Mouse (Mus musculus): ENCODE measurements at regions not wholly inside any gene's neighbourhood (a gene's known extent, or its start where the extent isn't known, plus 50 kb on each side); places are given as distances from the start of the nearest gene placed in this dataset.

GRCm38 (mm10) chr5:73729646-73730045, 78.5 kb downstream of the Spata18 start:
- DNase-seq, result no peak
- intact Hi-C loops (cut with DNase I), result no loop called here

- intact Hi-C loops (cut with DNase I), result no loop called here
- no peak for DNase-seq
These were observed 80.2 kb downstream of the Spata18 start for GRCm38 (mm10) chr5:73731423-73731822.

GRCm38 (mm10) chr5:73731991-73732565, 80.9 kb downstream of the Spata18 start:
- no peak for DNase-seq
- intact Hi-C loops (cut with DNase I), result no loop called here

- DNase-seq, result no peak
- intact Hi-C loops (cut with DNase I), result no loop called here
These were observed 89.6 kb downstream of the Spata18 start for GRCm38 (mm10) chr5:73740766-73741165.

- intact Hi-C loops (cut with DNase I), result no loop called here
- DNase-seq, result no peak
These were observed 90.3 kb downstream of the Spata18 start for GRCm38 (mm10) chr5:73741441-73741840.

GRCm38 (mm10) chr5:73743953-73744352, 92.8 kb downstream of the Spata18 start:
- no peak for DNase-seq
- intact Hi-C loops (cut with DNase I), result no loop called here

- intact Hi-C loops (cut with DNase I), result no loop called here
- no peak for DNase-seq
These were observed 98.6 kb downstream of the Spata18 start for GRCm38 (mm10) chr5:73749791-73750190.

- DNase-seq, result no peak
- intact Hi-C loops (cut with DNase I), result no loop called here
These were observed 101.1 kb downstream of the Spata18 start for GRCm38 (mm10) chr5:73752225-73752644.

- intact Hi-C loops (cut with DNase I), result no loop called here
These were observed 102.6 kb downstream of the Spata18 start for GRCm38 (mm10) chr5:73753827-73754226.

GRCm38 (mm10) chr5:73758534-73758933, 107.4 kb downstream of the Spata18 start:
- no peak for DNase-seq
- intact Hi-C loops (cut with DNase I), result no loop called here

More at GRCm38 (mm10) chr5:73753827-73754226, 102.6 kb downstream of the Spata18 start:
- DNase-seq, result no peak

- intact Hi-C loops (cut with DNase I), result loop anchor here (5.0 to 10.0 kb wide), 3 partner anchors 91 to 1391 kb away; partner anchors contain the start of gene Pdgfra
- DNase-seq, result no peak
These were observed 110.1 kb downstream of the Spata18 start for GRCm38 (mm10) chr5:73761236-73761635.

GRCm38 (mm10) chr5:73761709-73762108, 110.5 kb downstream of the Spata18 start:
- intact Hi-C loops (cut with DNase I), result loop anchor here (5.0 to 10.0 kb wide), 3 partner anchors 91 to 1391 kb away; partner anchors contain the start of gene Pdgfra
- peak; percentile 41 for DNase-seq

GRCm38 (mm10) chr5:73764226-73764625, 113.0 kb downstream of the Spata18 start:
- intact Hi-C loops (cut with DNase I), result loop anchor here (5.0 to 10.0 kb wide), 3 partner anchors 88 to 1388 kb away; partner anchors contain the start of gene Pdgfra
- DNase-seq, result no peak

GRCm38 (mm10) chr5:73765466-73765865, 114.3 kb downstream of the Spata18 start:
- intact Hi-C loops (cut with DNase I), result loop anchor here (10.0 kb wide), 1 partner anchor 519 kb away; no protein-coding TSS in a partner anchor
- DNase-seq, result no peak

- intact Hi-C loops (cut with DNase I), result loop anchor here (10.0 kb wide), 1 partner anchor 517 kb away; no protein-coding TSS in a partner anchor
- DNase-seq, result no peak
These were observed 117.1 kb downstream of the Spata18 start for GRCm38 (mm10) chr5:73768253-73768652.

GRCm38 (mm10) chr5:73775775-73776548, 124.8 kb downstream of the Spata18 start:
- no peak for DNase-seq
- intact Hi-C loops (cut with DNase I), result no loop called here

GRCm38 (mm10) chr5:73777282-73777921, 126.2 kb downstream of the Spata18 start:
- intact Hi-C loops (cut with DNase I), result no loop called here
- DNase-seq, result no peak

GRCm38 (mm10) chr5:73781190-73781940, 130.2 kb downstream of the Spata18 start:
- DNase-seq, result no peak

GRCm38 (mm10) chr5:73782214-73783091, 131.3 kb downstream of the Spata18 start:
- intact Hi-C loops (cut with DNase I), result no loop called here
- DNase-seq, result no peak

More at GRCm38 (mm10) chr5:73781190-73781940, 130.2 kb downstream of the Spata18 start:
- intact Hi-C loops (cut with DNase I), result no loop called here

- intact Hi-C loops (cut with DNase I), result no loop called here
- peak; percentile 21 for DNase-seq
These were observed 136.1 kb downstream of the Spata18 start for GRCm38 (mm10) chr5:73787275-73787674.
